Mouse (Mus musculus) fibroblast of lung, adult 2 months (primary cell): ENCODE results near the gene Slc44a3.

ENCODE experiments used
- DNase-seq: peaks from one replicate; pipeline ENCODE4 v3.0.0-alpha.2; 2011; ENCODE audit warnings: low read depth

Slc44a3 gene

DNA sequence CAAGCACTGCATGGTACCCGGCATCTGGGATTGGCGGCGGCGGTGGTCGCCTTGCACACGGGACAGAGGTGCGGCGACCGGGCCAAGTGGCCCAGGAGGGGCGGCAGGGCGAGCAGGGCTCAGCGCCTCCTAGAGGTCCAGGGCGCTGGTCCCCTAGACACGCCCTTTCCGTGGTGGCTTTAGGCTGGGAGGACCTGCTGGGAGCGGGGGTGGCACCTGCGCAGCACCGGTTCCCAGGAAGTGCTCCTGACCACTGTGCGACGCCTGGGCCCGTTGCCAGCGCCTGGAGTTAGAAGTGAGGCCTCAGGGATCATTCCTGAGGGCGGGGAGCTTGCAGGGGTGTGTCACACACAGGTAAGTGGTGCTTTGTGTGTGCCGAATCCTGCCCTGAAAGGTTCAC, at the start of gene Slc44a3:
Slc44a3 (minus strand) TSS at position 229 of the 400 bp plus-strand sequence.
- no peak for DNase-seq

- DNase-seq = no peak
Measured at GRCm38 (mm10) chr3:121579880-121580549, 47.8 kb upstream of the Slc44a3 start.

DNA sequence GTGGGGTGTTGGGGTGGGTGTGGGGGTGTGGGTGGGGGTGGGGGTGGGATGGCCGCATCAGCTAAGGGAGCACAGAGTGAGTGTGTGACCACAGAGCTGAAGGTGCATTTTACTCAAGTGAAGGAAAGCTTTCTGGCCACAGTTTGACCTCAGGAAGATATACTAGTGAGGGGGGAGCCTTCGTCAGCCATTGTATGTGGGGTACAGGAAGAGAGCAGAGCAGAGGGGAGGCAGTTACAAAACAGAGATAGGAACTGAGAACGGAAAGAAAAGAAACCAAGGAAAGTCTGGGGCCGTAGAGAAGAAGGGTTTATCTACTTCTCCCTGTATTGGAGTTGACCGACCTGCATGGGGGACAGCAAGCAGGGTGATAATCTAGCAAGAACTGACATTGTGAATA, 47.2 kb upstream of the Slc44a3 start:
- DNase-seq = no peak

GRCm38 (mm10) chr3:121578706-121579105, 46.5 kb upstream of the Slc44a3 start:
- no peak for DNase-seq

GRCm38 (mm10) chr3:121577641-121578040, 45.4 kb upstream of the Slc44a3 start:
- DNase-seq = no peak

DNA sequence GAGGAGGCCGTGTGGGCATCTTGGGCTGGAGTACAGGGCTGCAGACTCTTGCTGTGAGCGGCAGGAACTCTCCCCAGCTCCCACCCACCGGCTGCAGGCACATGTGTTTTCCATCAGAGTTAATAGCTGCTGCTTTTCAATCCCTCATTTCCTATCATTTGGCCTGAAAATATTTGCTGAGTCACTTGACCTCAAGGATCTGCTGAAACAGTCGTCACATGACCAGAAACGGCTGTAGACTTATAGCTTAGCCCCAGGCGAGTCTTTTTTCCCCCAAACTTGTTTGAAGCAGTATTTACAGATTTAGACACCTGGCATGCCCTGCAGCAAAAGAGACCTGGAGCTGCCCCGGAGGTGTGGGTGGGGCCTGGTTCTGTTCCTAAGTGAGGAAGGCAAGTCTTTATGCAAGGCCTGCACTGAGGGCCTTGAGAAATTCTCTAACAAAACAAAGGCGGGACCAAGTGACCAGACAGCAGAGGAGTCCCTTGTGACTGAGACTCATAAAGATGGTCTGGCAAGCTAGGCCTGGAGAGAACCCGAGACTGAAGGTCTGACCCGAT, 44.9 kb upstream of the Slc44a3 start:
- peak; percentile 93 for DNase-seq

DNA sequence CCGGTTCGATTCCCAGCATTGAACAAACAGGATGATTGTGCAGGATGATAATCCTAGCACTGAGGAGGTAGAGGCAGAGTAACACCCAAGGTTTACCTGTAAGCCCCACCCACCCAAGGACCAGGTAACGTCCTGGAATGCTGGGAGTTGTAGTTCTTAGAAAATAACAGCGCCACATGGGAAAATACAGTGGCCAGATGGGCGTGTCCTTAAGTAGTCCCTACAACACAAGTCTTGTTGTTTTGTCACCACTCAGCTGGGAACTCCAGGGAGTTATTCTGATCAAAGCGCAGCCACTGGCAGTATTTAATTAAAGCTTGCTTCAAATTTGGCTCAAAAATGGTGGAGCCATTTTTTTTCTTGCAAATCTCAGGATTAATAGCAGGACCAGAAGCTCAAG, 44.2 kb upstream of the Slc44a3 start:
- DNase-seq = no peak

- DNase-seq = no peak
Measured at GRCm38 (mm10) chr3:121574386-121574785, 42.2 kb upstream of the Slc44a3 start.

GRCm38 (mm10) chr3:121573858-121574257, 41.7 kb upstream of the Slc44a3 start:
- DNase-seq = peak; percentile 82

- no peak for DNase-seq
Measured at GRCm38 (mm10) chr3:121571491-121571890, 39.3 kb upstream of the Slc44a3 start.

DNA sequence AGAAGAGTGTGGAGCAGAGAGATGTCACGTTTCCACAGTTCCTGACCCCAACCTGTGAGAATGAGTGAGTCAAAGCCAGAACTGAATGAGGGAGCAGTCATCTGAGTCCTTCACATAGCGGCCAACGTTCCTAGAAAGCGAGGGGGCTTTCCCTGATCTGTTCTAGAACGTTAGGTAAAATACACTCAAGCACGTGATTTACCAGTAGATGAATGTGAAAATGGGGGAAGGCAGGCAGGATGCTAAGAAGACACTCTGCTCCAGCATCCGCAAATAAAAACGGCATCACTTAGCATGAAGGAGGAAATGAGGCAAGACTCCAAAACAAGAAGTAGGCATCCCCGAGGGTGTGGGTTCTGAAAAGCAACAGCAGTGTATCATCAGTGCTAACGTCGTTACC, 38.4 kb upstream of the Slc44a3 start:
- DNase-seq = no peak

DNA sequence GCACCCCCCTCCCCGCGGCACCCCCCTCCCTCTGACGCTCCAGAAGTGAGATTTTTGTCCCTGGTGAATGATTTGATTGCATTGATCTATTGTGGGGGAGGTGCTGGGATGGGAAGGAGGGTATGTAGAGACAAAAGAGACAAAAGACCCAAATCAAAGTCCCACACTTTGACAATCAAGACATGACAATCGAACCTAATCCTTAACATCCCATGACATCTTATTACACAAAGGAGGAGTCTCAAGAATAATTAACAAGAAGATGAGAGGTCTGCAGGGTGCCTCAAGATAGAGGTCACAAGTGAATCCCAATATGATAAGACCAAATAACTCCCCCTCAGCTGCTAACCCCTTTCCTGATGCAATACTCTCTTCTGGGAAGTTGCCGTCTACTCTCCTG, 37.6 kb upstream of the Slc44a3 start:
- no peak for DNase-seq

- no peak for DNase-seq
Measured at GRCm38 (mm10) chr3:121569004-121569403, 36.8 kb upstream of the Slc44a3 start.

- DNase-seq = no peak
Measured at GRCm38 (mm10) chr3:121567904-121568303, 35.7 kb upstream of the Slc44a3 start.

- DNase-seq = no peak
Measured at GRCm38 (mm10) chr3:121567337-121567900, 35.2 kb upstream of the Slc44a3 start.

DNA sequence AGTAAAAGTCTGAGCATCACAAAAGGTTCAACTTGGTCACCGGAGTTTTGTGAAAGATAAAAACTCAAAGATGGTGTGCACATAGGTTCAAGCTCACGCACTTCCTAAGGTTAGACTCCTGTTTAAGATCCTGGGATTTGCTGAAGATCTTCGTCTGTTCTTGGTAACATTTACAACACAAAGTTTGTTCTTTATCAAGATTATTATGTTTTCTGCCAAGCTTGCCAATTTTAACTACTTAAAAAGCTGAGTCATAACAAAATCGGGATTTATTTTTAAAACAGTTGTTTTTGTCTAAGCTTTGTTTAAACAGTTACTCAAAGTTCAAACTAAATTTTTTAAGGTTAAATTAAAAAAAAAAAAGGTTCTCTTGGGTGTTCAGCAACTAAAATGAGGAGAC, 34.7 kb upstream of the Slc44a3 start:
- DNase-seq = no peak

- no peak for DNase-seq
Measured at GRCm38 (mm10) chr3:121561803-121562202, 29.6 kb upstream of the Slc44a3 start.

DNA sequence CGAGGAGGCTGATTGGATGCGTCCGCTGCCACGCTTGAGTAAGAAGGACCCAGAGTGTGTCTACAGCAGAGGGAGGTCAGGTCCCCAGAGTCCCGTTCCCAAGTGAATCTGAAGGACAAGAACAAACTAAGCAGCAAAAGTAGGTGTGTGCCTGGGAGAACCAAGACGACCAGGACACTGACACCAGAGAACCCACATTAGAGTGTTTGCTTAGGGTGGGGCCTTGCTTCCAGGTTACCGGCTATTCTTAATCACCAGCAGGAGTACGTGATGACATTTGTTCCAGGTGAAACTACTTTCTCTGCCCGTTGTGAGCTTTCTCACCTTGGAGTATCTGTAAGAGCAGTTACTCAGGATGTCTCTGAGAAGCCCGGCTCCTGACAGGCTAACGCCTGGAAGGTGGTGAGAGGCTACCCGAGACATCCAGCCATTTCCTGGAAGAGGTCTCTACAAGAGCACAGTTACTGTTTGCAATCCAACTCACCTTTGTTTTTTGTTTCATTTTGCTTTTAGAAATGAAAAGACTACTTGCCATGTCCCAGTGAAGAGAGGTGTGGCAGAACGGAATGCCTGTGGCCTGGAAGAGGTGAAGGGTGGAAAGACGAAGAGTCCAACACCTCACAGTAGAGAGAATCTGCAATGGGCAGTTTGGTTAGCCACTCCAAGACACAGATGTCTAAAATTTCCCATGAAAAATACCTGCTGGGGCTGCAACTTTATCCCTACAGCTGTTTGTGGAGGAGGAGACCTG, 28.1 kb upstream of the Slc44a3 start:
- no peak for DNase-seq

- DNase-seq = no peak
Measured at GRCm38 (mm10) chr3:121559406-121560114, 27.4 kb upstream of the Slc44a3 start.

DNA sequence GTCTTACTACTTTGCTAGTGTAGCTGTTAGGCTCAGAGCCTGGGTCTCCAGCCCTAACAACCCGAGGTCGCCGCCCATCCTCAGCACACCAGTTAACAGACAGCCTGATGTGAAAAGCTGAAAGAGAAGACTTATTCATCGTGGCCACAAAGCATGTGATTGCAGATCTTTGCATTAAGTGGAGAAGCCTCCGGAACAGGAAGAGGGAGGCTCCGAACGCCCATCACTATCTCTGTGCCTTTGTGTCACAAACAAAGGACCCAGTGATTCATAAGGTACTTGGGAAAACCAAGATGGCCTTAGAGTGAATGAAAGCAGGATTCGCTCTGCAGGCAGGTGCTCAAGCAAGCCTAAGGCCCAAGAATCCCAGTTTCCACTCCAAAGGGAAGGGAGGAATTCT, 26.7 kb upstream of the Slc44a3 start:
- DNase-seq = no peak

DNA sequence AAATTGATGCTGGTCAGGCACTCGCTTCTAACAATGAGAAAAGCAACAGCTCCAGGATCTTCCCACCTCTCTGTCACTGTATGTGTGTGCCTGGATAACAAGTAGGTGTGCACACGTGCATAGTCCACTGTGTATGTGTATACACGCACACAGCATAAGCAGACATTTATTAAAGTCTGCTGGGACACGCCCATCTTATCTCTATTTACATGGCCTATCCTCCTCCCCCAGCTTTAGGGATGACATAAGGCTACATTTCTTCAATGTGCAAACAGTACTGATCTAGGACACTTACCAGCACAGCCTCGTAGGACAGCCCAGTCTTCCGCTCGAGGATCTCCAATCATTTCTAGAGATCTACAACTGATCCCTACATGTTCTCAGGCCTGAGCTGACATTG, 24.1 kb upstream of the Slc44a3 start:
- no peak for DNase-seq

- peak; percentile 86 for DNase-seq
Measured at GRCm38 (mm10) chr3:121553294-121553693, 21.1 kb upstream of the Slc44a3 start.
